Mouse (Mus musculus) fat pad, adult 2 months (tissue): Measurements from ENCODE around the gene Rnf145.
"Not testable (repeated sequence)": the region's sequence is repeated elsewhere in the genome, so short reads cannot be mapped to it uniquely, and the experiment has no call there.

Source experiments
- DNase-seq: peaks from one replicate; pipeline ENCODE4 v3.0.0-alpha.2; 2011; ENCODE audit warnings: low read depth, low spot score; ENCODE audit errors: extremely low read depth

Gene Rnf145

GRCm38 (mm10) chr11:44560396-44560795, 41.6 kb downstream of the Rnf145 start:
- no peak for DNase-seq

GRCm38 (mm10) chr11:44561476-44562015, 42.8 kb downstream of the Rnf145 start:
- DNase-seq, result no peak

- DNase-seq, result no peak
Measured at GRCm38 (mm10) chr11:44562389-44563135, 43.8 kb downstream of the Rnf145 start.

- no peak for DNase-seq
Measured at GRCm38 (mm10) chr11:44564245-44564864, 45.6 kb downstream of the Rnf145 start.

GRCm38 (mm10) chr11:44564940-44565339, 46.2 kb downstream of the Rnf145 start:
- no peak for DNase-seq

- not testable (repeated sequence) for DNase-seq
Measured at GRCm38 (mm10) chr11:44570336-44570735, 51.6 kb downstream of the Rnf145 start.

GRCm38 (mm10) chr11:44572781-44573180, 54.0 kb downstream of the Rnf145 start:
- no peak for DNase-seq

- DNase-seq, result no peak
Measured at GRCm38 (mm10) chr11:44573396-44573795, 54.6 kb downstream of the Rnf145 start.

- no peak for DNase-seq
Measured at GRCm38 (mm10) chr11:44574391-44574790, 55.6 kb downstream of the Rnf145 start.

- DNase-seq, result no peak
Measured at GRCm38 (mm10) chr11:44574820-44575219, 56.1 kb downstream of the Rnf145 start.

GRCm38 (mm10) chr11:44577911-44578310, 59.1 kb downstream of the Rnf145 start:
- no peak for DNase-seq

- no peak for DNase-seq
Measured at GRCm38 (mm10) chr11:44581277-44581683, 62.5 kb downstream of the Rnf145 start.

- no peak for DNase-seq
Measured at GRCm38 (mm10) chr11:44586047-44586696, 67.4 kb downstream of the Rnf145 start.

GRCm38 (mm10) chr11:44593016-44593415, 74.3 kb downstream of the Rnf145 start:
- DNase-seq, result no peak

GRCm38 (mm10) chr11:44594768-44595167, 76.0 kb downstream of the Rnf145 start:
- DNase-seq, result no peak

- DNase-seq, result no peak
Measured at GRCm38 (mm10) chr11:44606881-44607280, 88.1 kb downstream of the Rnf145 start.

GRCm38 (mm10) chr11:44608646-44609045, 89.9 kb downstream of the Rnf145 start:
- no peak for DNase-seq

GRCm38 (mm10) chr11:44610971-44611781, 92.4 kb downstream of the Rnf145 start:
- DNase-seq, result no peak

GRCm38 (mm10) chr11:44612156-44612555, 93.4 kb downstream of the Rnf145 start:
- DNase-seq, result no peak

GRCm38 (mm10) chr11:44612681-44613410, 94.1 kb downstream of the Rnf145 start:
- DNase-seq, result no peak
